In genomic region chr9:45027376-45027775, GRCm38 (mm10) we compare ENCODE assay signal across 26 mouse cellular contexts. TPM values are rescaled to one million over a fixed set of nuclear protein-coding genes. Genes with fewer than 3 reads are reported as not detected.
A peak's percentile ranks its signal among the peaks of the same experiment; 100 is the strongest.
DNase-seq lines count a peak whose midpoint lies in the region; ATAC-seq and TF ChIP-seq lines count a peak whose summit lies in the region.
"Had no signal": no experiment of that assay in that cellular context is flagged by ENCODE, and none has a peak within 500 bp of the region (broad histone marks: within the 10 kb centered on the region; RNA-seq: fewer than 3 reads in every experiment).

No protein-coding gene starts in this region.

- TF ChIP-seq EP300 in stomach, postnatal 0 days (optimal IDR thresholded peaks at IDR 0.05) = no peak

- no peak overlapping the region for H3K9ac ChIP-seq in limb, embryonic 15.5 days
- no peak overlapping the region for H3K9ac ChIP-seq in stomach, postnatal 0 days (ENCODE audit: low read length)
- no peak overlapping the region for H3K9ac ChIP-seq in forebrain, embryonic 16.5 days (replicated peaks; ENCODE audit: low read depth, low read length)
- H3K9ac ChIP-seq: embryonic facial prominence, embryonic 13.5 days; forebrain, embryonic 12.5 days; forebrain, postnatal 0 days had no signal

- no peak for ATAC-seq in limb, embryonic 15.5 days (ENCODE audit: insufficient number of reproducible peaks, low FRiP score, low TSS enrichment, low read depth)
- ATAC-seq in stomach, postnatal 0 days (ENCODE audit: low FRiP score, low TSS enrichment) = no peak
- no peak for ATAC-seq in forebrain, embryonic 16.5 days
- ATAC-seq: activated CD4-positive, CD25-positive, alpha-beta regulatory T cell, adult 4 months; forebrain, embryonic 14.5 days; forebrain, postnatal 0 days; Patski had no signal

- no peaks in the 10 kb centered on the region for H3K27me3 ChIP-seq in limb, embryonic 15.5 days
- peaks cover 11% of the 10 kb centered on the region for H3K27me3 ChIP-seq in limb, embryonic 10.5 days (ENCODE audit: low read depth, poor library complexity, severe bottlenecking)
- no peaks in the 10 kb centered on the region for H3K27me3 ChIP-seq in stomach, postnatal 0 days (ENCODE audit: control insufficient read depth, insufficient read depth, low read length)
- H3K27me3 ChIP-seq in forebrain, embryonic 16.5 days (replicated peaks; ENCODE audit: control insufficient read depth, insufficient read depth, low read length) = peaks cover 5% of the 10 kb centered on the region; the same call in 1 of the 2 replicates

- 52% methylated on average over 8 of the region's 8 CpGs for WGBS in limb, embryonic 15.5 days
- 74% methylated on average over 8 of the region's 8 CpGs for WGBS in limb, embryonic 10.5 days
- WGBS in stomach, postnatal 0 days = 54% methylated on average over 8 of the region's 8 CpGs
- WGBS in forebrain, embryonic 16.5 days = 73% methylated on average over 8 of the region's 8 CpGs

- H3K4me2 ChIP-seq in limb, embryonic 15.5 days = no peak overlapping the region
- H3K4me2 ChIP-seq in stomach, postnatal 0 days (replicated peaks; ENCODE audit: low read depth) = no peak overlapping the region
- H3K4me2 ChIP-seq in forebrain, embryonic 16.5 days (ENCODE audit: low read length) = no peak overlapping the region
- H3K4me2 ChIP-seq: embryonic facial prominence, embryonic 13.5 days; forebrain, embryonic 12.5 days had no signal

- peaks cover 5% of the 10 kb centered on the region; the same call in 1 of the 2 replicates for H3K4me1 ChIP-seq in limb, embryonic 15.5 days
- no peaks in the 10 kb centered on the region for H3K4me1 ChIP-seq in limb, embryonic 10.5 days
- no peaks in the 10 kb centered on the region for H3K4me1 ChIP-seq in stomach, postnatal 0 days (replicated peaks; ENCODE audit: control insufficient read depth, insufficient read depth)
- H3K4me1 ChIP-seq in forebrain, embryonic 16.5 days (replicated peaks; ENCODE audit: control insufficient read depth, insufficient read depth, low read length) = no peaks in the 10 kb centered on the region
- H3K4me1 ChIP-seq: embryonic facial prominence, embryonic 13.5 days; forebrain, embryonic 10.5 days; forebrain, embryonic 12.5 days had no signal

- H3K4me3 ChIP-seq in limb, embryonic 15.5 days = no peak overlapping the region
- H3K4me3 ChIP-seq in limb, embryonic 10.5 days = no peak overlapping the region
- H3K4me3 ChIP-seq in stomach, postnatal 0 days (ENCODE audit: low read depth, low read length) = no peak overlapping the region
- no peak overlapping the region for H3K4me3 ChIP-seq in forebrain, embryonic 16.5 days (replicated peaks; ENCODE audit: low read length)
- H3K4me3 ChIP-seq: embryonic facial prominence, embryonic 13.5 days; forebrain, embryonic 10.5 days; forebrain, embryonic 12.5 days had no signal

- H3K9me3 ChIP-seq in limb, embryonic 15.5 days = no peaks in the 10 kb centered on the region
- no peaks in the 10 kb centered on the region for H3K9me3 ChIP-seq in limb, embryonic 10.5 days (replicated peaks)
- no peaks in the 10 kb centered on the region for H3K9me3 ChIP-seq in stomach, postnatal 0 days (ENCODE audit: control insufficient read depth, low read length)
- no peaks in the 10 kb centered on the region for H3K9me3 ChIP-seq in forebrain, embryonic 16.5 days (ENCODE audit: control insufficient read depth, low read length)
- H3K9me3 ChIP-seq: embryonic facial prominence, embryonic 13.5 days; forebrain, embryonic 10.5 days; forebrain, embryonic 12.5 days; G1E had no signal

- peak overlapping the region; percentile 27; the same call in 1 of the 2 replicates for H3K27ac ChIP-seq in limb, embryonic 15.5 days
- H3K27ac ChIP-seq in limb, embryonic 10.5 days = no peak overlapping the region
- H3K27ac ChIP-seq in stomach, postnatal 0 days (replicated peaks) = peak overlapping the region; percentile 40; the same call in 1 of the 2 replicates
- no peak overlapping the region for H3K27ac ChIP-seq in forebrain, embryonic 16.5 days (ENCODE audit: low read length)
- H3K27ac ChIP-seq: embryonic facial prominence, embryonic 13.5 days; forebrain, embryonic 10.5 days; forebrain, embryonic 12.5 days had no signal

- no peak for TF ChIP-seq CTCF in stomach, postnatal 0 days (IDR thresholded peaks at IDR 0.05; ENCODE audit: low read depth)

- no peaks in the 10 kb centered on the region for H3K36me3 ChIP-seq in limb, embryonic 15.5 days
- H3K36me3 ChIP-seq in limb, embryonic 10.5 days = no peaks in the 10 kb centered on the region
- H3K36me3 ChIP-seq in stomach, postnatal 0 days (ENCODE audit: control insufficient read depth, insufficient read depth, low read length) = no peaks in the 10 kb centered on the region
- no peaks in the 10 kb centered on the region for H3K36me3 ChIP-seq in forebrain, embryonic 16.5 days (ENCODE audit: control insufficient read depth, insufficient read depth)
- H3K36me3 ChIP-seq: embryonic facial prominence, embryonic 13.5 days; forebrain, embryonic 10.5 days; forebrain, embryonic 12.5 days; G1E had no signal

- DNase-seq in limb, embryonic 10.5 days (ENCODE audit: low spot score) = no peak
- DNase-seq in fat pad, adult 2 months (ENCODE audit: extremely low read depth, low read depth, low spot score) = peak; percentile 89
- peak; percentile 84 for DNase-seq in gonadal fat pad, adult 2 months (ENCODE audit: low read depth)
- no peak for DNase-seq in stomach, postnatal 0 days (ENCODE audit: low spot score)
- DNase-seq in left cerebral cortex, adult 11 months (ENCODE audit: low spot score) = no peak
- DNase-seq: adrenal gland, adult 8-10 months; adrenal gland, postnatal 14 days; adrenal gland, postnatal 36 days; cerebellum, adult 11-12 months; cerebellum, adult 2 months; cerebellum, adult 9-10 months; cerebellum, postnatal 10 days; cerebellum, postnatal 25 days; forebrain, postnatal 0 days had no signal

RNA-seq across cellular contexts. Expression of gene Mpzl2, which starts 12.2 kb away (rescaled TPM):
- 41.0 and 46.0 TPM in 2 replicates for polyA plus RNA-seq in limb, embryonic 15.5 days (2015; fragmentation: Nextera tagmentation; extraction: Ambion mirVana)
- 12.7 and 13.6 TPM in 2 replicates for polyA plus RNA-seq in limb, embryonic 10.5 days (2016; fragmentation: Nextera tagmentation; extraction: Ambion mirVana)
- 28.8 and 30.3 TPM in 2 replicates for polyA plus RNA-seq in gonadal fat pad, adult 2 months (2012; rRNA removed)
- polyA plus RNA-seq in stomach, postnatal 0 days (2015; fragmentation: Nextera tagmentation; extraction: Ambion mirVana) = 38.1 and 45.4 TPM in 2 replicates
- 0.38 and 0.96 TPM in 2 replicates for polyA plus RNA-seq in forebrain, embryonic 16.5 days (2015; fragmentation: Nextera tagmentation; extraction: Ambion mirVana)
- polyA plus RNA-seq: activated CD4-positive, CD25-positive, alpha-beta regulatory T cell, adult 4 months; C2C12; G1E; Patski had no signal

RNA-seq across cellular contexts. Expression of gene Cd3e, which starts 17.9 kb away (rescaled TPM):
- 0.38 and 0.45 TPM in 2 replicates for polyA plus RNA-seq in limb, embryonic 15.5 days (2015; fragmentation: Nextera tagmentation; extraction: Ambion mirVana)
- polyA plus RNA-seq in limb, embryonic 10.5 days (2016; fragmentation: Nextera tagmentation; extraction: Ambion mirVana) = not detected in 2 replicates
- 0.58 and 0.75 TPM in 2 replicates for polyA plus RNA-seq in gonadal fat pad, adult 2 months (2012; rRNA removed)
- polyA plus RNA-seq in stomach, postnatal 0 days (2015; fragmentation: Nextera tagmentation; extraction: Ambion mirVana) = 0.18 TPM in 1 of 2 replicates, not detected in the other
- polyA plus RNA-seq in forebrain, embryonic 16.5 days (2015; fragmentation: Nextera tagmentation; extraction: Ambion mirVana) = not detected in 2 replicates
- polyA plus RNA-seq: C2C12; cortical plate, adult 2 months; embryonic facial prominence, embryonic 11.5 days; embryonic facial prominence, embryonic 13.5 days; forebrain, embryonic 10.5 days; forebrain, embryonic 12.5 days; forebrain, embryonic 14.5 days; forebrain, postnatal 0 days; G1E; Patski had no signal

RNA-seq across cellular contexts. Expression of gene Mpzl3, which starts 27.6 kb away (rescaled TPM):
- 13.9 and 16.3 TPM in 2 replicates for polyA plus RNA-seq in limb, embryonic 15.5 days (2015; fragmentation: Nextera tagmentation; extraction: Ambion mirVana)
- 4.2 and 4.6 TPM in 2 replicates for polyA plus RNA-seq in limb, embryonic 10.5 days (2016; fragmentation: Nextera tagmentation; extraction: Ambion mirVana)
- polyA plus RNA-seq in gonadal fat pad, adult 2 months (2012; rRNA removed) = 5.8 and 7.3 TPM in 2 replicates
- 30.8 and 31.6 TPM in 2 replicates for polyA plus RNA-seq in stomach, postnatal 0 days (2015; fragmentation: Nextera tagmentation; extraction: Ambion mirVana)
- polyA plus RNA-seq in forebrain, embryonic 16.5 days (2015; fragmentation: Nextera tagmentation; extraction: Ambion mirVana) = 1.0 and 1.2 TPM in 2 replicates

RNA-seq across cellular contexts. Expression of gene Cd3d, which starts 45.8 kb away (rescaled TPM):
- 0.28 TPM in 1 of 2 replicates, not detected in the other for polyA plus RNA-seq in limb, embryonic 15.5 days (2015; fragmentation: Nextera tagmentation; extraction: Ambion mirVana)
- not detected in 2 replicates for polyA plus RNA-seq in limb, embryonic 10.5 days (2016; fragmentation: Nextera tagmentation; extraction: Ambion mirVana)
- polyA plus RNA-seq in gonadal fat pad, adult 2 months (2012; rRNA removed) = 0.22 and 0.36 TPM in 2 replicates
- polyA plus RNA-seq in stomach, postnatal 0 days (2015; fragmentation: Nextera tagmentation; extraction: Ambion mirVana) = 0.15 TPM in 1 of 2 replicates, not detected in the other
- polyA plus RNA-seq in forebrain, embryonic 16.5 days (2015; fragmentation: Nextera tagmentation; extraction: Ambion mirVana) = not detected in 2 replicates
- polyA plus RNA-seq: C2C12; cortical plate, adult 2 months; embryonic facial prominence, embryonic 11.5 days; embryonic facial prominence, embryonic 13.5 days; forebrain, embryonic 10.5 days; forebrain, embryonic 12.5 days; forebrain, embryonic 14.5 days; forebrain, postnatal 0 days; G1E; Patski had no signal

RNA-seq across cellular contexts. Expression of gene Cd3g, which starts 47.1 kb away (rescaled TPM):
- polyA plus RNA-seq in limb, embryonic 15.5 days (2015; fragmentation: Nextera tagmentation; extraction: Ambion mirVana) = 0.51 and 0.76 TPM in 2 replicates
- not detected in 2 replicates for polyA plus RNA-seq in limb, embryonic 10.5 days (2016; fragmentation: Nextera tagmentation; extraction: Ambion mirVana)
- polyA plus RNA-seq in gonadal fat pad, adult 2 months (2012; rRNA removed) = 0.28 and 0.31 TPM in 2 replicates
- polyA plus RNA-seq in stomach, postnatal 0 days (2015; fragmentation: Nextera tagmentation; extraction: Ambion mirVana) = 0.16 and 0.39 TPM in 2 replicates
- not detected in 2 replicates for polyA plus RNA-seq in forebrain, embryonic 16.5 days (2015; fragmentation: Nextera tagmentation; extraction: Ambion mirVana)
- polyA plus RNA-seq: C2C12; cerebellum, adult 2 months; cortical plate, adult 2 months; embryonic facial prominence, embryonic 11.5 days; forebrain, embryonic 10.5 days; forebrain, embryonic 14.5 days; forebrain, postnatal 0 days; Patski had no signal

Comparison
In these comparisons a context has a peak if more than half of its experiments do, and no peak if none do; other contexts are left out.
1. H3K27ac ChIP-seq: peak in limb, embryonic 15.5 days (single experiment) and stomach, postnatal 0 days (single experiment); none in limb, embryonic 10.5 days (single experiment) and forebrain, embryonic 16.5 days (single experiment).
2. DNase-seq: peak in fat pad, adult 2 months (single experiment) and gonadal fat pad, adult 2 months (single experiment); none in limb, embryonic 10.5 days (single experiment), stomach, postnatal 0 days (single experiment) and left cerebral cortex, adult 11 months (single experiment).